Mouse (Mus musculus): ENCODE measurements around the gene Pir. TPM values are rescaled to one million over a fixed set of nuclear protein-coding genes. Genes with fewer than 3 reads are reported as not detected.
A peak's percentile ranks its signal among the peaks of the same experiment; 100 is the strongest.

The Pir gene
- polyA plus RNA-seq, 2 experiments = 6.8 to 21.6 TPM

DNA sequence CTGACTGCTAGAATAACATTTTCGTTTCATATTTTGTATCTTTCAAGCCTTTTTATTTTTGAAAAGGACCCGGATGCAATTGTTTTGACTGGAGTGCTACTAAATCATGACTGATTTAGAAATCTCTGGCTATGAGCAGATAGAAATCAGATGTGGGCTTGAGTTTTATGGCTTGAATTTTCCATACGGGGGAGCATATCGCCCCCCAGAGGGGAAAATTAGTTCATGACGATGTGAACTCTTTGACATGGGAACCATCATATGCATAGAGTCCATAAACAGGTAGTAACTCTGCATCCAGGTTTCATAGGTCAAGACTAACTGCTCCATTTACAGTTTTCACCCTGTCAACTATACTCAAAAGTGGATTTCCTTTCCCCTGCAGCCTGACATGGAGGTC, 105.4 kb downstream of the Pir start:
- Histone ChIP-seq H3K4me1 (replicated peaks; ENCODE audit: control insufficient read depth in 2 of 2, insufficient read depth in 2 of 2, low read length in 1 of 2) (no peaks in the 10 kb centered on the region), H3K4me2 (ENCODE audit: low read depth) (no peak overlapping the region), H3K4me3 (ENCODE audit: insufficient read depth in 1 of 2, low read depth in 2 of 2, low read length in 2 of 2) (no peak overlapping the region), H3K9me3 (ENCODE audit: control insufficient read depth, low read length) (no peaks in the 10 kb centered on the region), H3K9ac (replicated peaks) (no peak overlapping the region), H3K27me3 (ENCODE audit: control insufficient read depth, insufficient read depth, low read length) (no peaks in the 10 kb centered on the region), H3K36me3 (replicated peaks; ENCODE audit: control insufficient read depth, insufficient read depth, low read depth) (no peaks in the 10 kb centered on the region), H3K27ac (no peak overlapping the region)
- no peak for DNase-seq (ENCODE audit: low read depth in 3 of 3, low spot score in 3 of 3)
- 30% methylated on average over 5 of the region's 5 CpGs for WGBS (ENCODE audit: insufficient replicate concordance)
- TF ChIP-seq CTCF (IDR thresholded peaks at IDR 0.05; ENCODE audit: low read depth) (no peak), EP300 (IDR thresholded peaks at IDR 0.05; ENCODE audit: low read depth) (no peak)
- ATAC-seq (ENCODE audit: insufficient read depth) = no peak

DNA sequence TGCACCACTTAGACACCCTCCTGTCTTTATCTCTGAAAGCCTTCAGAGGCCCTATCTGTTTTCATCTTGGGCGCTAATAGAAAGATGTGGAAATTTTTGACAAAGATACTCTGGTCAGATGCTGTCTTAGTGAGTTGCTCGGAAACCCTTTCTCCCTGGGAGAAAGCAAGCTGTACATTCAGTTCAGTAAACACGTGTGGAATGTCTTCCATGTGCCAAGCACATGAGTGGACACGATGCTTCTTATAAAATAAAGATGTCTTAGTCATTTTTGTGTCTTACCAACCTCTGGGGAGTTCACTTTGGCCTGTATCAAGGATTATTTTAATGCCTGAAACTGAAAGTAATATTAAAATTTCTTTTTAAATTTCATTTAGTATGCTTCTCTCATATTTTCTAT, 110.5 kb downstream of the Pir start:
- H3K9me3 ChIP-seq (ENCODE audit: control insufficient read depth, low read length) = no peaks in the 10 kb centered on the region
- no peak overlapping the region for H3K4me3 ChIP-seq (ENCODE audit: insufficient read depth in 1 of 2, low read depth in 2 of 2, low read length in 2 of 2)
- DNase-seq (ENCODE audit: low read depth in 3 of 3, low spot score in 3 of 3) (no peak), ATAC-seq (ENCODE audit: insufficient read depth) (no peak)
- 56% methylated on average over 4 of the region's 4 CpGs for WGBS (ENCODE audit: insufficient replicate concordance)
- no peak overlapping the region for H3K9ac ChIP-seq (replicated peaks)
- no peak for TF ChIP-seq CTCF (IDR thresholded peaks at IDR 0.05; ENCODE audit: low read depth)
- no peak for TF ChIP-seq EP300 (IDR thresholded peaks at IDR 0.05; ENCODE audit: low read depth)
- no peak overlapping the region for H3K4me2 ChIP-seq (ENCODE audit: low read depth)
- no peaks in the 10 kb centered on the region for H3K36me3 ChIP-seq (replicated peaks; ENCODE audit: control insufficient read depth, insufficient read depth, low read depth)
- no peaks in the 10 kb centered on the region for H3K4me1 ChIP-seq (replicated peaks; ENCODE audit: control insufficient read depth in 2 of 2, insufficient read depth in 2 of 2, low read length in 1 of 2)
- H3K27me3 ChIP-seq (ENCODE audit: control insufficient read depth, insufficient read depth, low read length) = no peaks in the 10 kb centered on the region
- H3K27ac ChIP-seq = no peak overlapping the region

DNA sequence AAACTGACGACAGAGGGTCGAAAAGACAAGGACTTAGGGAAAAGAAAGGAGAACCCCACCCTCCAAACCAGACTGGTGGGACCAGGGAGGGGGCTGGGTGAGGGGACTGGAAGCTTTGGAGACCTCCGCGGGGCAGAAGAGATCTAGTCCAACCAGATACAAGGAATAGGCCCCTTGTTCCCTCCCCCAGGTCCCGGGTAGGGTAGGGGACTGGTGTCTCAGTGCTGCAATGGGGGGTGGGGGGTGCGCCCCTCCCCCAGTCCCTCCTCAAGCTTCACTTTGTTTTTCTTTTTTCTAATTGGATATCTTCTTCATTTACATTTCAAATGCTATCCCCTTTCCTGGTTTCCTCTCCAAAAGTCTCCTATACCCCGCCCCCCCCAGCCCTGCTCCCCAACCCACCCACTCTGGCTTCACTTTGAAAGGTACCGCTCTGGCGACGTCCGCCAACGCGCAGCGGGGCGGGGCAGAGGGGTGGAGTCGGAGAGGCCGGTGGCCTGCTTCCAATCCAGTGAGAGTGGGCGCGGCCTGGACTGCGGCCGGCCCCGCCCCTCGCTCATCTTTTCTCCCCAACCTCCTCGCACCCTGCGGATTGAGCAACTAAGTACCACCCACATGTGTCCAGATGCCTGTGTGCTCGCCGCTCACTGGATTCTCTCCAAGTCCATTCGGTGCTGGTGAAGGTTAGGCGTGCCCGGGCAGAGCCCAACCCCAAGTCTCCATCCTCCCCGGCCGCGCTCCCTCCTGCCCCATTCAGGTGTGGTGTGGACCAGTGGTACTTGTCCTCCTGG, 112.6 kb downstream of the Pir start:
- H3K4me1 ChIP-seq (replicated peaks; ENCODE audit: control insufficient read depth in 2 of 2, insufficient read depth in 2 of 2, low read length in 1 of 2) = no peaks in the 10 kb centered on the region
- H3K4me2 ChIP-seq (ENCODE audit: low read depth) = peak overlapping the region; percentile 66
- 11% methylated on average over 31 of the region's 33 CpGs for WGBS (ENCODE audit: insufficient replicate concordance)
- H3K4me3 ChIP-seq (ENCODE audit: insufficient read depth in 1 of 2, low read depth in 2 of 2, low read length in 2 of 2) = peak overlapping the region; percentile 27 to 33; a peak in 3 of 4 replicates
- TF ChIP-seq CTCF (IDR thresholded peaks at IDR 0.05; ENCODE audit: low read depth) (no peak), EP300 (IDR thresholded peaks at IDR 0.05; ENCODE audit: low read depth) (no peak)
- no peaks in the 10 kb centered on the region for H3K36me3 ChIP-seq (replicated peaks; ENCODE audit: control insufficient read depth, insufficient read depth, low read depth)
- no peak overlapping the region for H3K27ac ChIP-seq
- H3K9me3 ChIP-seq (ENCODE audit: control insufficient read depth, low read length) = no peaks in the 10 kb centered on the region
- no peak overlapping the region for H3K9ac ChIP-seq (replicated peaks)
- DNase-seq (ENCODE audit: low read depth in 3 of 3, low spot score in 3 of 3) (peak; percentile 48 to 63 (median 59)), ATAC-seq (ENCODE audit: insufficient read depth) (peak; percentile 97)
- no peaks in the 10 kb centered on the region for H3K27me3 ChIP-seq (ENCODE audit: control insufficient read depth, insufficient read depth, low read length)

DNA sequence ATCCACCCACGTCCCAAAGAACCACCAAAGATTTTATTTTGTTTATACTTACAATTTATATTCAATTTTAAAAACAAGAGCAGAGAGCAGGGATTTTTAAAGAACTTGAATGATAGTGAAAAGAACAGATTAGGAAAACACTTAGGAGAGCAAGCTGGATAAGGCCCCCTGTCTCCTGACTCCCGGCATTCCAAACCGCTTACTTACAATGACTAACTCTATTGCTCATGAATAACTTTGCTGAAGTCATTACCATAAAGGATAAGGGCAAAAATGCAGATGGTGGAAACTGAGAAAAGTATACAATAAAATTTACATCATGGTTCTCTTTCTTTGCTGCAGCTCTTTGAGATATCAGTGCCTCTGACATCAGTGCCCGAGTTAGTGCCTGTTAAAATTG, 124.9 kb downstream of the Pir start:
- Histone ChIP-seq H3K27ac (no peak overlapping the region), H3K4me3 (ENCODE audit: insufficient read depth in 1 of 2, low read depth in 2 of 2, low read length in 2 of 2) (no peak overlapping the region), H3K27me3 (ENCODE audit: control insufficient read depth, insufficient read depth, low read length) (no peaks in the 10 kb centered on the region), H3K9ac (replicated peaks) (no peak overlapping the region), H3K4me1 (replicated peaks; ENCODE audit: control insufficient read depth in 2 of 2, insufficient read depth in 2 of 2, low read length in 1 of 2) (no peaks in the 10 kb centered on the region), H3K36me3 (replicated peaks; ENCODE audit: control insufficient read depth, insufficient read depth, low read depth) (no peaks in the 10 kb centered on the region), H3K4me2 (ENCODE audit: low read depth) (no peak overlapping the region), H3K9me3 (ENCODE audit: control insufficient read depth, low read length) (no peaks in the 10 kb centered on the region)
- ATAC-seq (ENCODE audit: insufficient read depth) (no peak), DNase-seq (ENCODE audit: low read depth in 3 of 3, low spot score in 3 of 3) (no peak)
- no peak for TF ChIP-seq EP300 (IDR thresholded peaks at IDR 0.05; ENCODE audit: low read depth)
- TF ChIP-seq CTCF (IDR thresholded peaks at IDR 0.05; ENCODE audit: low read depth) = no peak
- 57% methylated on average over 4 of the region's 4 CpGs for WGBS (ENCODE audit: insufficient replicate concordance)

DNA sequence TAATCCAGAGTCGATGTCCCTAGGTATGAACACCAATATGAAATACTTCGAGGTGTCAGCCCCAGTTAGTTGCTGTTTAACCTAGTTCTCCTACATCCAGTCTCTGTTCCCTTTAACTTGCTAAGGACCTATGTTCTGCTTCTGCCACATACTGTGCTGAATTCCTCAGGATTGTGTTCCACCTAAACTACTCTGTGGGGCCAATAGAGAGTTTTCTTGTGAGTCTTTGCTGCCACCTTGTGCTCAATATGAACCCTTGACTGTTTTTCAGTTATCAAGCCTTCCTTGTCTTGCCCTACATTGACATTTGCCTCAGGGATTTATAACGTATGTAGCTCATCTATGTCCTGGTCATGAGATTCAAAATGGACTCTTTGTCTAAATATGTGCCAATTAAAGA, 129.3 kb downstream of the Pir start:
- H3K27ac ChIP-seq = no peak overlapping the region
- no peak overlapping the region for H3K4me3 ChIP-seq (ENCODE audit: insufficient read depth in 1 of 2, low read depth in 2 of 2, low read length in 2 of 2)
- H3K27me3 ChIP-seq (ENCODE audit: control insufficient read depth, insufficient read depth, low read length) = no peaks in the 10 kb centered on the region
- no peak overlapping the region for H3K9ac ChIP-seq (replicated peaks)
- H3K9me3 ChIP-seq (ENCODE audit: control insufficient read depth, low read length) = no peaks in the 10 kb centered on the region
- TF ChIP-seq EP300 (IDR thresholded peaks at IDR 0.05; ENCODE audit: low read depth) (no peak), CTCF (IDR thresholded peaks at IDR 0.05; ENCODE audit: low read depth) (peak; percentile 30; the same call in 1 of the 2 replicates)
- H3K4me2 ChIP-seq (ENCODE audit: low read depth) = no peak overlapping the region
- no peaks in the 10 kb centered on the region for H3K36me3 ChIP-seq (replicated peaks; ENCODE audit: control insufficient read depth, insufficient read depth, low read depth)
- no peaks in the 10 kb centered on the region for H3K4me1 ChIP-seq (replicated peaks; ENCODE audit: control insufficient read depth in 2 of 2, insufficient read depth in 2 of 2, low read length in 1 of 2)
- DNase-seq (ENCODE audit: low read depth in 3 of 3, low spot score in 3 of 3) (no peak), ATAC-seq (ENCODE audit: insufficient read depth) (no peak)
- 42% methylated on average over 3 of the region's 3 CpGs for WGBS (ENCODE audit: insufficient replicate concordance)
